Mouse (Mus musculus) embryo, embryonic 9.5 days (tissue): ENCODE measurements around the gene Rufy2.

Experiments used
- DNase-seq: peaks from one replicate; pipeline ENCODE4 v3.0.0-alpha.2; 2017; ENCODE audit errors: extremely low spot score

The Rufy2 gene

DNA sequence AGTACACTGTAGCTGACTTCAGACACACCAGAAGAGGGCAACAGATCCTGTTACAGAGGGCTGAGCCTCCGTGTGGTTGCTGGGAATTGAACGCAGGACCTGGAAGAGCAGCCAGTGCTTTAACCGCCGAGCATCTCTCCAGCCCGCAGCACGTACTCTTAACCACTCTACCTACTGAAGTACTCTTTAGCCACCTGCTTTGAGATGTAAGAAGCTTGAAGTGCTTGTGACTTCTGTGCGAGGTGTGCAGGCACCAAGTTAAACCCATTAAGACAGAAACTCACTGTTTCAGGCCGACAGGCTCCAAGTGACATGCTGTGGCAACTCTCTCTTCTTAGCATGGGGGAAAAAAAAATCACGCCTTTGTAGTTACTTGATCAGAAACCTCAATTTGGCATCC lies 34.1 kb downstream of the Rufy2 start:
- DNase-seq, result no peak

- DNase-seq, result no peak
These were observed 39.3 kb downstream of the Rufy2 start for GRCm38 (mm10) chr10:63019304-63019703.

DNA sequence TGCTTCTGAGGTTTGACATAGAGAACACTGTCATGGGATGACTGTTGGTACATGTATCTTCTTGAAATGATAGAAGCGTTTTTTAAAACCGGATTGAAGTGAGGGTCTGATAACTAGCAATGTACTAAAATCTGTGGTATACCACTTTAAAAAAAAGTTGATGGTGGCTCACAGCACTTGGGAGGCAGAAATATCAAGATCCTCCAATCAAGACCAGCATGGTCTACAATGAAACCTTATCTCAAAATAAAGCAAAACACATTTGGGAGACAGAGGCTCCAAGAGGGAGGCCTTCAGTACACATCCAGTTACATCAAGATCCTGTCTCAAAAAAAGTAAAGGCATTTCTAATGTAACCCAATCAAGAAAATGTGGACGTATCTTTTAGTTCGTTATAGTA lies 41.7 kb downstream of the Rufy2 start:
- no peak for DNase-seq

GRCm38 (mm10) chr10:63022541-63023120 lies 42.6 kb downstream of the Rufy2 start:
- no peak for DNase-seq

- no peak for DNase-seq
These were observed 43.2 kb downstream of the Rufy2 start for GRCm38 (mm10) chr10:63023121-63023748.

DNA sequence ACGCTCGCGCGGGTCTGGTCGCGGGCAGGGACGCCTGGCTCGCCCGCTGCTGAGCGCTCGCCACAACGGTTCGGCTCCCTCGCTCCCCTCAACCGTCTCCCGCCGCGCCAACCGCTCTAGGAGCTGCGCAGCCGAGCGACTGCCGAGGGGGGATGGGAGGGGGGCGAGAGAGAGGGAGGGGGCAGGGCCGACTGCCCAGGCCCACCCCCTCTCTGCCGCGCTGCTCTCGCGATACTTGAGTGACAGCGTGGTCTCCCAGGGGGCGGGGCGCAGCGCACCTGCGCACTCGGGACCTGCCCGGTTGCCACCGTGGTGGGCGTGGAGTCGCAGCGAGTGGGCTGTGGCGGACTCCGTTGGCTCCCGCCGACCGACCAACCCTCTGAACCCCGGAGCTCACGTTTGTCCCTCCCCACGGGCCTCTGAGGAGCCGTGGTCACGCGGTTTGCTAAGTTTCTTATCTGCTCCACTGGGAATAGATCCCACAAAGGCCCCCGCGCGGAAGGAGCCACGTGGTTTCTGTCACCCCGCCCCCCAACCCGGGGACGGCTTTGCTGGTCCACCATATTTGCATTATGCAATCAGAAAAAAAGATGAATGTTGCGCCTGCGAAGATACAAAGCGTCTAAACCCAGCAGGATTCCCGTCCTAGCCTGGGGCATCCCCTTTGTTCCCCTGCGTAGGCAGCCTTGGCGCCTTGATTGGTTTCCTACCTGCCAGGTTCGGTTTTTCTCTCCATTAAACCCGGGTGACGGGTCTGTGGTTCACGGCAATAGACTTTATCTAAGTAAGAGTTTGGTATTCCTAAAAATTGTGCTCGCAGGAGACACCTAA lies 43.9 kb downstream of the Rufy2 start, which contains the start of the genes Hnrnph3 and Pbld2:
Gene Hnrnph3 (minus strand): TSS at position 469 of the 831 bp plus-strand sequence.
Gene Pbld2 (plus strand): TSS at position 567 of the 831 bp plus-strand sequence.
- peak; percentile 100 for DNase-seq

- DNase-seq, result no peak
These were observed 44.5 kb downstream of the Rufy2 start for GRCm38 (mm10) chr10:63024580-63024910.

- no peak for DNase-seq
These were observed 45.0 kb downstream of the Rufy2 start for GRCm38 (mm10) chr10:63025016-63025415.

DNA sequence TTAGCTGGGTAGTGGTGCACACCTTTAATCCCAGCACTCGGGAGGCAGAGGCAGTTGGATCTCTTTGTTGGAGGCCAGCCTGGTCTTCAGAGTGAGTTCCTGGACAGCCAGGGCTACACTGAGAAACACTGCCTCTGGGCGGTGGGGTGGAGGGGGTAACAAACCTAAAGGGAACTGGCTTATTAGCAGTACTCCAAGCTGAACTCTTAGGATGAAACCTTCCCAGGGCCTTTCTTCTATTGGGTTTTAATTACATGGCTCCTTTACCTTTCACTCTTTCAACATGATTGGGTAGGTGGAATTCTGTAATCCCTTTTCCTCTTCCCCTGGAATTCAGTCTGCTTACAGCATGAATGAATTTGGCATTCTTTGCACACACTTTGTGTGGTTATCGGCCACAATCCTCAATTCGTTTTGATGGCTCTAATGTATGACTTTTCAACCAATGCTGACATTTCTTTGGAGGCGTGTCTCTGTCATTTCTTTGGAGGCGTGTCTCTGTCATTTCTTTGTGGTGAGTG lies 45.5 kb downstream of the Rufy2 start:
- peak; percentile 53 for DNase-seq

DNA sequence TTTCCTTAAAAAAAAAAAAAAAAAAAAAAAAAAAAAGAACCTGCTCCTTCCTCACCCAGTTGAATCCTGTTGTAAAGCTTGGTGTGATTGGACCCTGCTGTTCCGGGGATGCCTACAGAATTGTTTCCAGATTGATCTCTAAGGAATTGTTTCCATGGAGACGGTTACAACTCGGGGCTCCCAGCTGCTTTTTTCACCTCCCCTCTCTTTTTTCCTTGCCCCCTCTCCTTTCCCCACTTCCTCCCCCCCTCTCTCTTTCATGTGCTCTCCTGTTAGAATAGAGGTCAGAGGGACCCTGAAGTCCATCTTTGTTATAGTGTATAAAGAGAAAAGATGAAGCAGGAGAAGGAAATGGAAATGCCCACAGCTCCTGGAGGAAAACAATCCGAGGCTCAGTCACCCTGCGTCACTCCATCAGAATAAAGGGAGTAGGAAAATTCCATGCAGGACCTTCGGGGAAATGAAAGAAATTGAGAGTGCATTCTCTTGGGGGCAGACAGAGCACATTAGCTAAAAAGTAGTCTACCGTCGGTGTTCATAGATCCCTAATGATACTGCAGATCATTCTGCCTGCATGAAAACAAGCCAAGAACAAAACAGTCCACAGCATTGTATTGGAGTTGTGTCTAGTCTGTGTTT lies 46.3 kb downstream of the Rufy2 start:
- peak; percentile 62 for DNase-seq

DNA sequence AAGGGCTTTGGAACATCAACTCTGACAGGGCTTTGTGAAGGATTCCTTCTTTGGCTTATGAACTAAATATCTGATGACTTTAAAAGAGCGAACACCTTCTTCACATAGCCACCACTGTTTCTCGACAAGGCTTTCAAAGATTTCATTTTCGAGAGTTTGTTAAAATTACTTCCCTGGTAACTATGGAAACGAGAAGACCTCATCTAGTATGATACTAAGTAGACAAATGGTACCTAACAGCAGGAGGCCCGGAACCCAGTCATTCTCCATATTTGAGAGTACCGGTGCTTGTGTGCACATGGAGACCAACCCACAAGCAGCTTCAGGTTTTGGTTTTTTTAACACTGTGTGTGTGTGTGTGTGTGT lies 46.8 kb downstream of the Rufy2 start:
- no peak for DNase-seq

DNA sequence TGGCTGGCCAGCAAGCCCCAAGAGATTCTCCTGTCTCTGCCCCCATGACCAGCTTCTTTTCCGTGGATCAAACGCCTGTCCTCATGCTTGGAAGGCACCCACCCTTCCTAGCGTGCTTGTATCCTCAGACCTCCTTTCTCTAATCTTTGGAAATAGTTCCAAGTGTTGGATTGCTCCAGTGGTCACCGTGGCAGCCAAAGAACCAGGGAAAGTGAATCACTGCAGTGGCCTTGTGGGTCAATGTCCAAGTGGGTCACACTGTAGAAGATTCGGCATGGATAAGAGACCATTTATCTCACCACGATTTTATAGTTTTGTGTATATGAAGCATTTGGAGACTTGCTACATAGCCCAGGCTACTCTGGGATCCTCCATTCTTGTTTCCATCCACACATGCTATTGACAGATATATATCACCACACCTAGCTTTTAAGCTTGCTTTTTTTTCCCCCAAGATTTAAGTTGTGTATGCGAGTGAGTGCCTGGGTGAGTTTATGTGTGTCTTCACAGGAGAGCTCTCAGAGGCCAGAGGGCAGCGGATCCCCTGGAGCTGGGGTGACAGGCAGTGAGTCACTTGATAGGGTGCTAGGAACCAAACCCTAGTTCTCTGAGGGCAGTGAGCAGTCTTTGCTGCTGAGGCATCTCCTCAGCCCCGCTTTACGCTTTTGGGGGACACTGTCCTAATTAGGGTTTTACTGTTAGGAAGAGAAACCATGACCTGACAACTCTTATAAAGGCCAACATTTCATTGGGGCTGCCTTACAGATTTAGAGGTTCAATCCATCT lies 47.5 kb downstream of the Rufy2 start:
- DNase-seq, result no peak

- DNase-seq, result no peak
These were observed 48.4 kb downstream of the Rufy2 start for GRCm38 (mm10) chr10:63028396-63028795.

GRCm38 (mm10) chr10:63032267-63032666 lies 52.2 kb downstream of the Rufy2 start:
- no peak for DNase-seq

DNA sequence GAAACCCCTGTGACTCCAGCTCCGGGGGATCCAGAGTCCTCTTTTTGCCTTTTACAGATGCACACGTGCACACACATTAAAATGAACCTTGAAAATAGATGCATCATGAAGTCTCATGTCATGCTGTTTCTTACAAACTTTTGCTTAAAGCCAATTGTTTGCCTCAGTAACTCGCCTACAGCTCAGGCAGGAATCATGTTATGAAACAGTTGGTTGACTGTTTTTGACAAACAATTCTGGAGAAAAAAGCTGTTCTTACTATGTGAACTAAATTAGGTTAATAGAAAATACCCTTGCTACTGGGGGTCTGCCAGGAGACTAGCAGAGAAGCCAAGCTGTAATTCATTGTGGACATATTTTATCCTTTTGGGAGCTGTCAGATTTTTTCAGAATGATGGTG lies 52.9 kb downstream of the Rufy2 start:
- no peak for DNase-seq

- DNase-seq, result no peak
These were observed 58.7 kb downstream of the Rufy2 start for GRCm38 (mm10) chr10:63038571-63039320.

DNA sequence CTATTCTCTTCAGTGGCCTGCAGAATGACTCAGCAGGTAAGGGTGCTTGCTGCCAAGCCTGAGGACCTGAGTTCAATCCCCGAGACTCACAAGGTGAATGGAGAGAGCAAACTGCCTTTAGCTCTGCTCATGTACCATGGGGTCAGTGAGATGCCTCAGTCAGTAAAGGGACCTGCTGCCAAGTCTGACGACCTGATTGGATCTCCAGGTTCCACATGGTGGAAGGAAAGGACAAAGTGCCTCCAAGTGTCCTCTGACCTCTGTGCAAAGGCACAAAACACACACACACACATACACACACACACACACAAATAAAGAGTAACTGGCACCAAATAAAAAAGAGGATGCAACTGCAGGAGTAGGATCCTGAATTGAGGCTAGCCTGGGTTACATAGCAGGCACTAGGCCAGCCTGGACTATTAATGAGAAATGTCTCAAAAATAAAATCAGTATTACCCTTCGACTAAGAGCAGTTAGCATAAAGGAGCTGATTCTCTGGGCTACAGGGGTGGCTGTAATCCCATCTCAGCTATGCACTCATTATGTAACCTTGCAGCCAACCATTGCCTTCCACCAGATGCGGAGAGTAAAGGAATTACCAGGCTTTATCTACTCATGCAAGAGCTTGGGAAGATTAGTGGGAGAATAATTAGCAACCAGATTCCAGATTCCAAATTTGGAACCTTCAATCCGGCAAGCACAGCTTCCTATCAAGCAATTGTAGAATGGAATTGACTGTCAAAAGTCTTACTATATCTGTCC lies 60.0 kb downstream of the Rufy2 start:
- DNase-seq, result no peak

- no peak for DNase-seq
These were observed 63.1 kb downstream of the Rufy2 start for GRCm38 (mm10) chr10:63043154-63043553.

GRCm38 (mm10) chr10:63047751-63048150 lies 67.7 kb downstream of the Rufy2 start:
- no peak for DNase-seq

- no peak for DNase-seq
These were observed 69.1 kb downstream of the Rufy2 start for GRCm38 (mm10) chr10:63049106-63049505.
